Mouse (Mus musculus) cerebellum, adult 18-20 months (tissue): ENCODE measurements around the gene Slc19a2.
A peak's percentile ranks its signal among the peaks of the same experiment; 100 is the strongest.
"Not testable (repeated sequence)": the region's sequence is repeated elsewhere in the genome, so short reads cannot be mapped to it uniquely, and the experiment has no call there.

Experiments
- DNase-seq, 2 experiments: peaks; one replicate each; pipeline ENCODE4 v3.0.0; 2021

Gene Slc19a2

DNA sequence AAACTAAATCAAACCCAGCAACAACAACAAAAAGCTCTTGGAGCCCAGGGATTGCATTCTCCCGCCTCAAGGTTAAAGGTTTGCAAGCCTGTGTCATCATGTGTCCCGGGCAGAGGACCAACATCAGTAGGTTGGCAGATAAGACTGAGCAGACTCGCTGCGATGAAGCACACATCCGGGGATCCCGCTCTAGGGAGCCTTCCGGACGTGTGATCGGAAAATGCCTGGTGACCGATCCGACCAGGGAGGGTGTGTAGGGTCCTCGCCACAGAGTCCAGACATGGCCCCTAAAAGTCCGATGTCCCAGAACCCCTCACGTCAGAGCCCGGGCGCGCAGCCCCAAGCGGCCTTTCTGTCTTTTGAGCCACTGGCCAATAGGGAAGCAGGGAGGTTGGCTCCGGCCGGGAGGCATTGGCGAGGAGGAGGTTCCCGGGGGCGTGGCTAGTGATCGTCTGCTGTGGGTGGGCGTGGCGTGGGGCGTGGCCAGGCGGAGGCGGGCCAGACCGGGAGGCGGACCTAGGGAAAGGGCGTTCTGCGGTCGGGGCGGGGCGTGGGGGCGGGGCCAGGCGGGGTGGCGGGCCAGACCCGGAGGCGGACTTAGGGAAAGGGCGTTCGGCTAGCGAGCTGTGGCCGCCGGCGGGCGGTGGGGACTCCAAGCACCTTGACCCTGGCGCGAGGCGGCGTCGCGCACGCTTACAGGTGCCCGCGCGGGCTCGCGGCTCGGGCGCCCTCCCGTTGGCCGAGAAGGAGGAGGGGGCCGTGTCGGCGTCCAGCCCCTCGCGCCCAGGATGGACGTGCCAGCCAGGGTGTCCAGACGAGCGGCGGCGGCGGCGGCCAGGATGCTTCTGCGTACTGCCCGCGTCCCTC lies at the start of gene Slc19a2:
Slc19a2 (plus strand) TSS at position 582 of the 867 bp plus-strand sequence.
- peak; percentile 98 to 99 for DNase-seq

DNA sequence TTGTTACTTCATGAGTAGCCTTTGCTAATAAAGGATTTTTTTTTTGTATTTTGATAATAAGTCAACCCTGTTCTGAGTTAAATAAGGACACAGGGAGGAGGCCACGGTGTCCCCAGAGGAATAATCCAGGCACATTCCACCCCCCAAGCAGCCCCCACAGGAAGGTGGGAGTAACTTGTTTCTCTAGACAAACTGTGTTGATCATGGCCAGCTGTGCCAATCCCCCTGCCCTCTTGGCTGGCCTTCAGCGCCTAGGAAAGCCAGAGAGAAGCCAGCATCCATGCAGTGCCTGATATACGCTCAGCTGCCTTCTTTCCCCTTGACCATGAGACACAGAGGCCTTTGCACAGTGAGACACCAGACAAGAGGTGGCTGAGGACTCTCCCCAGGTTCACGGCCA lies 49.3 kb upstream of the Slc19a2 start:
- DNase-seq, result no peak

DNA sequence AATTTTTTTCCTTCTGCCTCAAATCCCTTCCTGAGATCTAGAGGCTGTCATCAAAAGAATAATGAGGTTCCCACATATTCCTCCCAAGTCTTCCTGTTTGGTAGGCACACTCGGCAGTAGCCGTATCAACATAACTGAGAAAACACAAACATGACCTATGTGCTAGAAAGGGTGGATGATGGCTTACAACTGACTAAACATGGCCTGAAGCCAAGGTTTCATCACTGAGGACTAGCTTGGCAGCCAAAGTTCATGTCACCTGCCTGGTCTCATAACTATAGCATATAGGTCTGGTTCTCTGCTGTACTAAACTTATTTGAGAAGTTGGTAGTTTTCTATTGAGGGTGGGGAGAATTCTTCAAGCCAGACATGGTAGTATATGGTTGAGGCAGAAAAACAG lies 40.4 kb upstream of the Slc19a2 start:
- DNase-seq, result no peak

DNA sequence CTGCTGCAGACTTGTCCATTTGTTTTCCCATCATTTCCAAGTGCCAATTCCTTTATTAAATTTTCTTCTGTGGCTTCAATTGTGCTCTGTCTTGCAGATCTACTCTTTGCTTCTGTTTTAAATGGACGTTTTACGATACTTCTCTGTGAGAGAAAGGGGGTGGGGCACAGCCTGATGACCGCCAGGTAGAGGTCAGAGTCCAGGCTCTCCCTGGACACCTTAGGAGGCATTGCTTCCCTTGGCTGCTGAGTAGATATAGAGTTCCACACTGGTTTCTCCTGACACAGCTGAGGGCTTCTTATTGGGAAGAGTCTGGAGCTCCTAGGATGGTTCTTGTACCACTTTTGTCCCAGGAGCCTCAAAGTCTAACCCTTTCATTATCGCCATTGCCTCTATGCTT lies 37.9 kb upstream of the Slc19a2 start:
- DNase-seq, result no peak

DNA sequence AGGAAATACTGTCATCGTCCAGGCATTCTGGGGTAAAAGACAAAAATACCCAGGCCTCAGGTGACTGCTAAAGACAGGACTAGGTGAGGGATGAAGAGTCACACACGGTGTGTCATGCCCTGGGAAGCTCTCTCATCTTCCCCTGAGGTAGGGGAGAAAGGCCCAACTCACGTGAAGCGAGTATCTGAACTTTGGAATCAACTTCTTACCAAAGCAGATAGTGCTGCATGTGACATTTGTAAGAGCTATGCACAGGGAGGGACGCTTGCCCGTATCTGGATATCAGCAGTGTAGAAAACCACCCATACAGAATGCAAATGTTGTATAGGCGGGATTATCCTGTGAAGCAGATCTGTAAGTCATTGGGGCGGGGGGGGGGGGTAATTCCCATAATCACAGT lies 36.2 kb upstream of the Slc19a2 start:
- DNase-seq, result no peak

DNA sequence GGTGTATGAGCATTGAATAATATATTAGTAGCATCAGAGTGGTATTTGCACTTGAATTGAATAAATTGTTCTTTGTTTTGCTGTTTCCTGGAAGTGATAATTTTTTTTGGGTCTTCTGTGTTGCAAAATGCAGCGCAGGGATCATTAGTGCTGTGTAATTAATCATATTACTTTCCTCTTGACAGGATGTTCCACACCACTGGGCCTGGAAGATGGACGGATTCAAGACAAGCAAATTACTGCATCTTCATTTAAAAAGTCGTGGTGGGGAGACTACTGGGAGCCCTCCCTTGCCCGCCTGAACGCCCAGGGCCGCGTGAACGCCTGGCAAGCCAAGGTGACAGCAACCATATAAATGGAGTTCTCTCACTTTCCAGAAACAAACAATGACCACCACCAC lies 34.7 kb upstream of the Slc19a2 start:
- DNase-seq, result no peak

DNA sequence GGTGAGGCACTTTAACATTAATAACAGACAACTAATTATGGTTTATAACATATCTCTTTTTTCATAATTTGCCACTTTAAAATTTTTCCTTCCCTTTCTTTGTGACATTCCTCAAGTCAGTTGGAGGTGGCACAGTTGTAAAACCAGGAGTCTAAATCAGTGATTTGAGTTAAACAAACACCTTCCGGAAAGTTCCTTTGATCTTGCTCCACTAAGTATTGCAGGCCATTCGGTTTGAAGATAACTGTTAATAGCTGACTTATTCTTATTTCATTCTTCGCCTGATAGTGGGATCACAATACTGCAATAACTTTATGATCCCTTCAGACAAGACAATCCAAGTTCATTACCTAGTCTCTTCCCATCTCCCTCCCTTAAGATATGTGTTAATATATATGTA lies 33.7 kb upstream of the Slc19a2 start:
- no peak for DNase-seq

DNA sequence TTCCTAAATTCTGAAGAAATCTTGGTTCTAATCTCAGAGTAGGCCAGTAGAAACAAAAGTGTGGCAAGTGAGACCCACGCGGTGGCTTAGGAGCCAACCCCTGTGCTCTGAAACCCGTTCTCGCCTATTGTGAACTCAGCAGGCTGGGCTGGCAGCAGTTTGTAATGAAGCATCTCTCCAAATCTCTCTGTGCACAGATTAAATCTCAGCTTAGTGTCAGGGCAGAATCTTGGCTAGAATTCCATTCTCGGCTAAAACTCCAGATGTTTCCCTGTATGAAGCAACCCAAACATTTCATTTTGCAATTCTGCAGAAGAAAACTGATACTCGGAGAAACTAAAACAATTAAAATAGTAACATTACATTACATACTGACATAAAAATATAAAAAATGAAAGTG lies 33.3 kb upstream of the Slc19a2 start:
- DNase-seq, result no peak

DNA sequence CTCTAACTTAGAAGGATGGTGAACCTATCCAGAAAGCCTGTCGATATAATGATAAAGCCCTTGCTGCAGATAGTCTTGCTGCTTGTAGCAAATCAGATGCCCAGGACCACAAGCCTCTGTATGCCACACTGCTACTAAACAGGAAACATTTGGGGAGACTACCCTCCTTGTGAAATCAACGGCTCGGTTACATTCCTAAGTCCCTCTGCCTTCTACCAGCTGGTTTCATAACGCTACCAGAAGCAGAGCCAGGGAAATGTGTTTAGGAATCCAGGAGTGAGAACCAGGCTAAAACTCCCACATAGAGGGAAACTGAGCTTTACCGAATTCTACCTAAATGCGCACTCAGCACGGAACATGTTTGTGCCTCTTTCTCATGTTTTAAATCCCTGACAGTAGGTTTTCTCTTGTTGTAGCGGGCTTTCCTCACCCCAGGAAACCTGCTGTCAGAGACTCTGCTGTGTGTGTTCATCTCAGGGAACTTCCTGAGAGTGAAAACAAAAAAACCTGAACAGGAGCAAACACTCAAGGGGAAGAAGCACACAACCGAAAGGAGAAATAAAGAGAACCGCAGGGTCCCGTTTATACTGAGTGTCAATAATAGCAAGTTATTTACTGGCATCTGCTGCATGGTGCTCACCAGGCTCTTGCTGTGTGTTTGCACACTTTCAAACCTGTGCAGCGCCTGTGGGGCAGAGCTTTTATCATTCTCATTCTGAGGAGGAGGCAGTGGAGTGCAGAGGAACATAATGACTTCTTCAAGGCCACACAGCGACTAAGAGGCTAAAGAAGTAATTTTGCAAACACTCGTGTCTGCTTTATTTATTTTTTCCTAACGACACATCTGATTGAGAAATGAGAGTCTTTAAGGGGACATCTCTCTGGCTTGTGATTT lies 30.8 kb upstream of the Slc19a2 start:
- DNase-seq, result peak; percentile 11 to 31

DNA sequence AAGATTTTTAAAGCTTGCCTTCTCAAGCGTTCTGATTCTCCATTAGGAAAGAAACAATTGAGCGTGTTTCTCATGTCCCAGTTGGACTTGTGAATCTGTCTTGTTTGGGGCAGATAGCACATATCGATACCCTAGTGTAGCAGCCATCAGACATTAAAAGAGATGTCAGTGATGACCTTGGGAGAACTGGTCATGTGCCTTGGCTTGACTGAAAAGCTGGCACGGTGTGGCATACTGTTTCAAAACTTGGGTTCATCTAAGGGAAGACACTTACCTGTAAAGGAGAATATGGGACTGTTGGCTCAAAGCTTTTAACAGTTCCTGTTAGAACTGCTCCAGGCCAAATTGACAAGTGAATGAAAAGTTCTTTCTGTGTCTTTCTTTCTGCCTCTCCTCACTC lies 28.6 kb upstream of the Slc19a2 start:
- no peak for DNase-seq

DNA sequence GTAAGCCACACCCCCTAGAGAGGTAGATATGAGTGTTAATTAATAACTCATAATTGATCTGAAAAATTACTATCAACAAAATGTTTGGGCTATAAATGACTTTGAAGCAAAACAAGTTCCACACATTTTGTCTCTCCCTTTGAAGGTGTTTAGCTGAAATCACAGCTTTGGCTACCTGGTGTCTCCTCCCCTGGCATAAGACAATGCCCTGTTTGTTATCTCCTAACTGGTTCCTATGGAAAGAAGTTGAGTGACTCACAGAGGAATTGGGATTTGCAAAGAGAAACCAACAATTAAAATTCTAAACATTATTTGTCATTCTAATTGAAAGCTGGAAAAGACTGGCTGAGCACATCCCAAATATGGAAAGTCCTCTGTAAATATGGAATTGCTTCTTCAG lies 25.8 kb upstream of the Slc19a2 start:
- no peak for DNase-seq

DNA sequence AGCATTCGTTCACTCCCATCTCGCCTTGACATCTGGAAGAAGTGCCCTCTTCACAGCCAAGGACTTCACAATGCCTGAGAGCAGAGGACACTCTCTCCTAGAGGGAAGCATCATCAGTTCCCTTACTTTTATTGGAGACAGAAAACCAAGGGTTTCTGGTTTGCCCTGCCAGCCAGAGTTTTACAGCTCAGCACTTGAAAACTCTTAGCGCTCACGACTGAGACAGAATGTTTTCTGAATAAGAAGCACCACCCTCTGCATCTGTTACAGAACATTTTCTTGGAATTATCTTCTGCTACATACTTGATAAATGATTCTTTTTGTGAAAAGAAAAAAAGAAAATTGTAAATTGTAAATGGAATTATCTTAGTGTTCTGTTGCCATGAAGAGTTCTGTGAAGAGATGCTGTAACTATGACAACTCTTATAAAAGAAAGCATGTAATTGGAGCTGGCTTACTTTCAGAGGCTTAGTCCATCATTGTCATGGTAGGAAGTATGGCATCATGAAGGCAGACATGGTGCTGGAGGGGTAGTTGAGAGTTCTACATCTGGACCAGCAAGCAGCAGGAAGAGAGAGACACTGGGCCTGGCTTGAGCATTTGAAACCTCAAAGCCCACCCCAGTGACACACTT lies 16.8 kb upstream of the Slc19a2 start:
- DNase-seq, result not testable (repeated sequence)

DNA sequence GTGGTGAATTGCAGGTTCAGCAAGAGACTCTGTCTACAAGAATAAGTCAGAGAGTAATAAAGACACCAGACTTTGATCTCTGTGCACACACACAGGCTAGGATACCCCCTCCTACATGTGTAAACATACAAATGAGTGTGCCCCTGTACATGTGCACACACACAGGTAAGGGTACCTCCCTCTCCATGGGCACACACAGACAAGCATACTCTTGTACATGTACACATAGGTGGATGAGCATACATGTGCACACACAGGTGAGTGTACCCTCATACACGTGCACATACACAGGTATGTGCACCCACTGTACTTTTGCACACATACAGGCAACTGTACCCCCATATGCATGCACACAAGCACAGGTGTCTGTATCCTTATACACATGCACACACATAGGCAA lies 15.4 kb upstream of the Slc19a2 start:
- DNase-seq, result no peak

DNA sequence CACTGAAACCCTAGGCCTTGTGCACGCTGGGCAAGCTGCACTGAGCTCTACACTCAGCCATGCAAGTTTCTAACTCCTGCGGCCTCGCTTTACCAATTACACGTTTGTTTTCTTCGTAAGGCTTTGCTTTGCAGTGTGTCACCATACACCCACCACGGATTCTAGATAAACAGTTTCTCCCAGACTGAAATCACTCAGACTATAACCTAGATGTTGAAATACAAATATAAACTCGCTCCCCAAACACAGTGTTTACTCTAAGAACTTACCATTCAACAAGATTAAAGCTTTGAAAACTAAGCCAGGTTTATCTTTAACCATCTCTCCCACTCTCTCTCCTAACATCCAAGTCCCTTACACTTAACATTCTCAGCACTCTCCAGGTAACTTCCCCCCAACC lies 13.8 kb upstream of the Slc19a2 start:
- no peak for DNase-seq

DNA sequence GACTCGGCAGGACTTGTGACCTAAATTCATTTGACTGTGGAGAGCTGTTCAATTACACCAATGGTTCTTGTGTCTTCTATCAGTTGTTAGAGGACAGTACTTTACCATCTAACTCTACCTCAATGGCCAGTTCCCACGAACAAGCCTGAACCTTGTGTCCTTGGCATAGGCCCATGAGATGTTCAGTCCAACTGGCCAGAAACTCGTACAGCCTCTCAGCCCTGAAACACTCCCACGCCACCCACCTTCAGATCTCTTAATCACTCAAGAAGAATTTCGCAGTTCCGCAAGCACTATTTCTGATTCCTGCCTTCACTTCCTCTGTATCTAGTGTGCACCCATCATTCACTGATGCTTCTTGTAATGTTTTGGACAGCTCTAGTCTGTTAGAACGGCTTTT lies 12.8 kb upstream of the Slc19a2 start:
- DNase-seq, result peak; percentile 59

DNA sequence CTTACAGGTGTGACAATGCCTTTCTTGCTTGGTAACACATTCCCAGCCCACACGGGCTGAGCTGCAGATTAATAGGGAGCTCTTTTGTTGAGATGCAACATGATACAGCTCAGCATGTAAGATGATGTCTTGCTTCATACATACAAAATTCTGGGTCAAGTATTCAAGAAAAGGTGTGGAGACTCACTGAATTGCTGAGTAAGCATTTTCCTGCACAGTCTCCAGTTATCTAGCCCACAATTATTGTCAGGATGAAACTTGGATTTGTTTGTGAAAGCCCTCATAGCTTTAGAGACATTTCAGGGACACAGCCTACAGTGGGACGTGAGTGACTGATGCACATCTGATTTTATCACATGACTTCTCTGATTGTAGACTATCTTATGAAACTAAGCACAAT lies 7.4 kb upstream of the Slc19a2 start:
- DNase-seq, result no peak

DNA sequence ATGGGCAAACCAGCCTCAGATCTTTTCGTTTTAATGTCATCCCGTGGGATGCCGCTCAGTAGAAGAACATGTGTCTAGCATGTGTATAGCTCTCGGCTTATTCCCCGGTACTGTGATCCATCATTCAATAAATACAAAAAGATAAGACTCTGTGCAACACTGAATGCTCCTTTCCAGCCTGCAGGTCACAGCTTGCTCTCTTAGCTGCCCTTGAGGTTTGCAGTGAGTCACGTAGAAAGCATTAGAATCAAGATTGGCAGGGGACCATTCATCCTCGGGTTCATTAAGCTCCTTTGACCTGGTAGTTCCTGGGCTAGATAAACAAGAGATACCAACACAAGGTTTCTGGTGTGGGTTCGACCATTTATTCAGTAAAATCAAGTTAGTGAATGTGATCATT lies 6.0 kb upstream of the Slc19a2 start:
- DNase-seq, result no peak

DNA sequence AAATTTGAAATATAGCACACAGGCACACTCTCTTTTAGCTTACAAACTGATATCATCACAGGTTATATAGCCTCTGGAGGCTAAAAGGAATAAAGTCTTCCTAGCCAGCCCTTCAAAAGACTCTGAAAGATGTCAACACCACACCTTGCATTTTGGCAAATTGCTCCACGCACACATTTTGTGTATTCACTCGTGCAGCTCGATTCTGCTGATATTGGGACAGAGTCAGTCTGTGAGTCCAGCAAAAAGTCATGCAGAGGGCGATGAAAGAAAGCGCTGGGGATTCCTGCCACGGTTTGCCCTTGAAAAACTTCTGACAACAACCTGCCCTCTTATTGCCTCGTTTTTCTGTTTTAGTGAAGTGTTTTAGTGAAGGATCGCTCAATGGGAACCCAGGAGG lies 1.4 kb upstream of the Slc19a2 start:
- no peak for DNase-seq

DNA sequence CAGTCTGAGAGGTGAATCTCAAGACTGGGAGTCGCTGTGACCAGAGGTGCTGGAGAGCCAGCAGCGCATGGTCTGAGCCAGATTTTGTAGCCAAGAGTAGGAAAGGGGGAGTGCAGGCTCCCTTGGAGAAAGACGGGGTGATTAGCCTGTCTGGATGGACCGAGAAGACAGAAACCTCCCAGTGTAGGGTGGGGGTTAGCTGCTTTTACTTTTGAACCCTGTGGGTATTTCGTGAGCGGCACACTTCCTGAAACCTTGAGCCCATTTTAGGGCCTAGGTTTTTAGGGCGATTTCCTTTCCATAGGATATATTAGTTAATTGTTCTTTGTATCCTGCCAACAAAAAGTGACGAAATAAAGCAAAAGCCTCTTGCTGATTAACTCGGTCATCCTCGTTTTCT lies 875 bp upstream of the Slc19a2 start:
- DNase-seq, result no peak

DNA sequence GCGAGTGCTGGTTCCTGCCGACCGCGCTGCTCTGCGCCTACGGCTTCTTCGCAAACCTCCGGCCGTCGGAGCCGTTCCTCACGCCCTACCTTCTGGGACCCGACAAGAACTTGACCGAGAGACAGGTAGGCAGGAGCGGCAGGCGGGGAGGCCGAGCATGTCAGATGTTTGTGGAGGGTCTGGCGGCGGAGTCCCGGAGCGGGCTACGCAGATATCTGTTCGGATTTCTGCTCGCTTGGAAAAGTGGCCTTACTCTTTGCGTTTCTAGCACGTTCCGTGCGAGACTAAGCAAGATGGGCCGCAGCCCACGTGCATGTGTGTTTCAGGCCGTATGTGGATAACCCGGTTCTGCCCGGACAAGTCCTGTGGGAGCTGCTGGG lies 476 bp downstream of the Slc19a2 start:
- DNase-seq, result no peak

DNA sequence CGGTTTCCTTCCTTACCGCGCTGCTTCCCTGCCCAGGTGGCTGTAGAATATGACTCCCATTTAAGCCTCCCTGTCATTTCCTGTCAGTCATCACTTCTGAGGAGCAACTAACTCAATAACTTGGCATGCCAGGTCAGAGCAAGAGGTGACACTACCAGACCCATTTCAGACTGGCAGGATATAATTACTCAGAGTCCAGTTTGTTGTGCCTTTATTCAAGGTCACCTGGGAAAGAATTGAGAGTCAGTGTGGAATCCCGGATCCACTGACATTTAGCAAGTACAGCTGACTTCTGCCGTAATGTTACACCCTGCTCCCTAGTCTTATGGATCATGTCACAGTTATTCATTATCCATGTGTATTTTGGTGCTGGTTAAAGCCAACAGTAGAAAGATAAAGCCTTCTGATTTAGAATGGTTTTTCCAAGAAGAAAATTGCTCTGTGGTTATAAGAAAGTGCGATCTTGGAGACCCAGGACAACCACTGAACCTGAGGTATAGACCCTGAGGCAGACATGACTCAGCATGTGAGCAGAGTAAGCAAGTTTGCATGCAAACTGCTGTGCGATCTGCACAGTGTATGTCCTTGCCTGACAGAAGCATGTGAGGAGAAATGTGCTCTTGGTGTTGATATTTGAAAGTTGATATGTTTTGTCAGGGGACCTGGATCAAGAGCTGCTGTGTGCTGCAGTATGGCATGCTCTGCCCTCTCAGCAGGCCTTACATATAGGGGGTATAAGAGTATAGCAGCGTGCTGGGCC lies 1.7 kb downstream of the Slc19a2 start:
- DNase-seq, result no peak

DNA sequence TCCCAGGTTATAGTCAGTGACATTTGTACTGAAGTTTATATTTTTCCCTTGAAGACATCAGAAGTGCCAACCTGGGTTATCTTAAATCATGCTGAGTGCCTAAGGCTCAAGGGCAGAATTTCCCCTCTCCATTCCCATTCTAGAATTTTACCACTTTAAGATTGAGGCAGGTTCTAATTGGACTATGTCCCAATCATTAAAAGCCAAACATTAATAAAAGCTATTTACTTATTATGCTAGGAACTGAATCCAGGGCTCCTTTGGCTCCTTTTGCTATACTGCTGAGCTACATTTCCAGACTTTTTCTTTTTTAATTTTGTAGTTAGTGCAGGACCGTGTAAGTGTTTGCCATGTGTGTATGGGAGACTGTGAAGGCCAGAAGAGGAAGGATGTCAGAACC lies 2.6 kb downstream of the Slc19a2 start:
- no peak for DNase-seq

DNA sequence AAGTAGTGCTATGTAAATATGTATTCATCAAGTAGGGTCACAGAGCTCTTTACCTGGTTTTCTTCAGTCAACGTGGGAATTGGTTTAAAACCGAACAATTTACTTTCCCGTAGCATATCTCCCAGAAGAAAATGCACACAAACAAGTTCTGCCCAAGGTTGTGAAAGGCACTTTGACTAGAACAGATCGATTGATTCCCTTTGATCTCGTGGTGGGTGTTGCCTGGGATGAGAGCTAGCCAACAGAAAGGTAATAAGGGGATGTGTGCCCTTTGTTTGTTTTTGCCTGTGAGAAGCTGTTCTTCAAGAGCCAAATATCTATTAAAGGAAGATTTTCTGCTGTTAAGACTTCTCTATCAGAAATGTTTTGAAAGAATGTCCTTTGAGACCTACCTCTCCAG lies 3.7 kb downstream of the Slc19a2 start:
- no peak for DNase-seq
